Mouse (Mus musculus) forelimb bud, embryonic 11.5 days (tissue): Measurements from ENCODE around the gene Iqcf5.
A peak's percentile ranks its signal among the peaks of the same experiment; 100 is the strongest.

ENCODE experiments used
- DNase-seq: peaks from one replicate; pipeline ENCODE4 v3.0.0-alpha.2; 2012; ENCODE audit warnings: low read depth, low spot score

The Iqcf5 gene

DNA sequence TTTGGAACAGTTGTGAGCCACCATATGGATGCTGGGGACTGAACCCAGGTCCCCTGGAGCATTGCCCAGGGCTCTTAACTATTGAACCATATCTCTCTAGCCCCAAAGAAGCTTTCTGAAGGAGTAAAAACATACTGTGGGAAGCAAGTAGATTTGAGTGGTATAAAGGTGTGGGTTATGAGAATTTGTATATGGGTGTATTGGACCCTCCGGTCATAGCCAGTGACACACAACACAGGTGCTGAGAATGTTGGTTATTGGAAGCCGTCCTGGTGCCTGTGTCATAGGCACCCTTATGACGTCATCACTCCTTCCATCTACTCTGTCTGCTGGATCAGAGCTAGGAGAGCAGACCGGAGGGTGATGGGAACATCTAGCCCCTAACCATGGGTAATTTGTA, at the start of gene Iqcf5:
TSS of gene Iqcf5 (plus strand) at position 301 of the 400 bp plus-strand sequence.
- no peak for DNase-seq

- peak; percentile 69 for DNase-seq
These were observed 49.4 kb upstream of the Iqcf5 start for GRCm38 (mm10) chr9:106464751-106465541.

- DNase-seq, result no peak
These were observed 48.7 kb upstream of the Iqcf5 start, which contains the start of gene Gpr62 for GRCm38 (mm10) chr9:106465571-106466200. TSS of gene Gpr62 (minus strand) at chr9:106465938.

DNA sequence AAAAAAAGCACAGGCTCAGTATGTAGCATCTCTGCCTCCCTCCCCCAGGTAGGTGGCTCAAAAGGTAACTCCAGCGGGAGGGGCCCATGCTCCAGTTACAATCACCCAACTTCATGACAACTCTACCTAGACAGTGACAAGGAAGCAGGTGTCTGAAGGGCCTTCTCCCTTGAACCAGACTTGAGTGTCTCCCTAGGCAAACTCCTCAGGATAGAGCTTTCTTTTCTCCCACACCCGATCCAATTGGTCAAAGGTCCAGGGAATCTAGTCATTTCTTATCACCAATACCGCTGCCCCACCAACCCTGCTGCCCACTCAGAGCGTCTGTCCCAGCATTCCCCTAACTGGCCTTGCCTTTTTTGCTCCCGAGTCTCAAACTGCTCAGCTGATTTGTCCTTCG, 47.7 kb upstream of the Iqcf5 start:
- DNase-seq, result no peak

- no peak for DNase-seq
These were observed 46.6 kb upstream of the Iqcf5 start for GRCm38 (mm10) chr9:106467746-106468145.

GRCm38 (mm10) chr9:106469317-106469716, 45.1 kb upstream of the Iqcf5 start:
- DNase-seq, result no peak

DNA sequence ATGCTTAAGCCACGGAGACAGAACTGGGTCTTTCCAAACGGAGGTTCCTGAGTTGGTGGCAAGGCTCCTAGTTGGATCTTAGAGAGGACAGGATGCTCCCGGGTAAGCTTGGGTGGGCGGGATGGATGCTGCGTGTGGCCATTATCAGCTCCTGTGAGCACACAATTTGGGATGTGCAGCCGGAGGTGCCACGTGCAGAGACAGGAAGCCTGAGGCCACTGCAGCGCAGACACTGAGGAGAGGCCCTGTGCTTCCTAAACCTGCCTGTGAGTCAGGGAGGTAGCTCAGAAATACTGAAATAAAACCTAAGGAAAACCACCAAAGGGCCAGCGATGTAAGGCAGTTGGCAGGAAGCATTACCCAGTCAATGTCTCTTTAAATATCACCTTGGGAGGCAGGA, 44.6 kb upstream of the Iqcf5 start:
- DNase-seq, result no peak

DNA sequence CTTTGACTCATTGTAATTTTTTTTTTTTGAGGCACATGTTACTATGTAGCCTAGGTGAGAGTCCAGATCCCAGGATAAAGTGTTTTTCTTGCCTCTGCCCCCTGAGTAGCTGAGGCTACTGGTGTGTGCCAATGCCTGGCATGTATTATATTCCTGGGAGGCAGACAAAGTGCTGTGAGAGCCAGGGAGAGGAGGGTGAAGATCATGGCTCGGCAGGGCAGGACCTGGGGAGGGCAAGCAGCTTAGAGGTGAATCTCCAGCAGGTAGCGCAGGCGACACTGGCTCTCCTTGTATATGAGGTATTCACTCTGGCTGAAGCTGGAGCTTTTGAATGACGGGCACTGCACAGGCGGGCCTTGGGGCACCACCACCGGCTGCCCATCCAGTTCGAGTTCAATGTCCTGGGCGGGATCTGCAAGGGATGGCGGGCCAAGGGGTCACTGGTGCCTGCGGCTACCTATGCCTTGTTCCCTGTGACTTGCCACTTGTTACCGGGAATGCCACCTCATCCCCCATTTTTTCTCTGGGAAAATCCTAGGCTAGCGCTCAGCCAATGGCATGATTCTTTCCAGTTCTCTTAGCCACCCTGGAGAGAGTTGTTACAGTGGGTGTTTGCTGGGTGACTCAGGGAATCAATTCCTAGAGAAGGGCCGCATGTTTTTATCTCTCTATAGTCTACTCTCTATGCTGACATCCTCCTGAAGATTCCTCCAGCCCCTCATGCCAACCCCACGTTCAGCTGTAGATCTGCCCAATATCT, 43.2 kb upstream of the Iqcf5 start:
- DNase-seq, result no peak

DNA sequence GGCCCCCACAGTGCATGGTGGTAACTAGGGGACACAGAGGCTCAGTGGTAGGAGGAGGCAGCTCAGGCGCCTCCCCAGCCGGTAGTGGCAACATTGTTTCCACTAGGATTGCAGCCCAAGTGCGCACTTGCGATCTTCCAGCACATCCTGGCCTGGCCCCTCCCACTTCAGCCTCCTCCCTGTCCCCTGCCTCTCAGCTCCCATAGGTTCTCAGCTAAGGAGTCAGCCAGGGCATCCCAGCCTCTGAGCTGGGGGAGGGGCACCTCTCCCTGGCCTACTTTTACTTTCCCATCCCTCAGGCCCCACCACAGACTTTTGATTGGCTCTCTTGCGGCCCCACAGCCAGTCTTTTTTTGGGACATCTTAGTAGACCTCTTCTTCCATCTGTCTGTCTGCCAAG, 42.5 kb upstream of the Iqcf5 start:
- DNase-seq, result no peak

DNA sequence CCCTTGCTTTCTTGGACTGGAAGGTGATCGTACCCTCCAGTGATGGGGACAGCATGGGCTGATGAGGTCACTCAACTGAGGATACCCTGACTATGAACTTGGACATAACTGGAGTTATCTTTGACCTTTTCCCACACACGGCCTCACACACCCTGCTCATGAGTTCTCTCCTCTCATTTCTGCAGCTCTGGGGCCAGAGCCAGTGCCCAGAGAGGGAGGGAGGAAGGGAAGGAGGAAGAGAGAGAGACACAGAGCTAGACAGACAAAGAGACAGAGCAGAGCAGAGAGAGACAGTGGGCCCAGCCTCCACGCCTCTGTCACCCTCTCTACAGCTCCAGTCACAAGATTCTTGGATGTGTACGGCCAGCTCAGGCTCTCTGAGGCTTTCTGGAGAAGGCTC, 42.1 kb upstream of the Iqcf5 start:
- no peak for DNase-seq

GRCm38 (mm10) chr9:106473081-106473752, 41.2 kb upstream of the Iqcf5 start:
- no peak for DNase-seq

DNA sequence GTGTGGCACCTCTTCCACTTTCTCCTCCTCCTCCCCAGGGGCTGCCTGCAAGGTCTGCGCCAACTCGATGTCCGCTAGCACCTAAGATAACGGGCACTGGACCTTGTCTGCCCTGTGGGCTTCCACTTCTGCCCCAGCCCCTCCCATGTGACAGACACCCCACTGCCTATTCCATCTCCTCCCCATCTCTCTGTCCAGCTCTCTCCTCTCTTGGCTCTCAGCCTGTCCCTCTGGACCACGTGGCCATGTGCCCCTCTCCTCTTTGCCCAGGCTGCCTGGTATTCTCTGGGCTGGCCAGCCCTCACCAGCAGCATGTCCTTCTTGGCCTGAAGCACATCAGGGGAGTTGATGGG, 40.6 kb upstream of the Iqcf5 start:
- no peak for DNase-seq

DNA sequence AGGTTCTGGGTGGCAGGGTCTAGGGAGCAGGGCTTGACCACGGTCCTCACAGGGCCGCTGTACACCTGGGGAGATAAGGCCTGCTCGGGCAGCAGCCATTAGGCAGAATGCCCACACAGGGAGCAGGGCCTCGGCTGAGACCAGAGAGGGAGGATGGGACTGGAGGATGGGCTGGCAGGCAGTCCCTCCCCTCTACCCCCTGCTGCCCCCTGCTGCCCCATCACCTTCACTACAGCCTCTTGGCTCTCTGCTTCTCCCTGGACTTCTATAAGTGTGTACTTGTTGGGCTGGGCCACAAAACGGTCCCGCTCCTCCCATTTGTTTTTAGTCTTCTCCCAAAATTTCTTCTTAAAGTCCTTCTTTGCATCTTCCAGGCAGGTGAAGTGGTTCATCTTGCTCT, 39.9 kb upstream of the Iqcf5 start:
- DNase-seq, result peak; percentile 78

- DNase-seq, result no peak
These were observed 39.3 kb upstream of the Iqcf5 start for GRCm38 (mm10) chr9:106475046-106475445.

GRCm38 (mm10) chr9:106475663-106476001, 38.7 kb upstream of the Iqcf5 start, which contains the start of gene Rrp9:
TSS of gene Rrp9 (plus strand) at chr9:106475963.
- no peak for DNase-seq

GRCm38 (mm10) chr9:106476002-106476923, 38.1 kb upstream of the Iqcf5 start:
- DNase-seq, result no peak

GRCm38 (mm10) chr9:106476924-106477484, 37.4 kb upstream of the Iqcf5 start, which contains the start of gene Parp3:
TSS of gene Parp3 (minus strand) at chr9:106476949.
- DNase-seq, result peak; percentile 99

- no peak for DNase-seq
These were observed 36.7 kb upstream of the Iqcf5 start for GRCm38 (mm10) chr9:106477649-106478048.

GRCm38 (mm10) chr9:106478101-106478500, 36.3 kb upstream of the Iqcf5 start:
- DNase-seq, result no peak

DNA sequence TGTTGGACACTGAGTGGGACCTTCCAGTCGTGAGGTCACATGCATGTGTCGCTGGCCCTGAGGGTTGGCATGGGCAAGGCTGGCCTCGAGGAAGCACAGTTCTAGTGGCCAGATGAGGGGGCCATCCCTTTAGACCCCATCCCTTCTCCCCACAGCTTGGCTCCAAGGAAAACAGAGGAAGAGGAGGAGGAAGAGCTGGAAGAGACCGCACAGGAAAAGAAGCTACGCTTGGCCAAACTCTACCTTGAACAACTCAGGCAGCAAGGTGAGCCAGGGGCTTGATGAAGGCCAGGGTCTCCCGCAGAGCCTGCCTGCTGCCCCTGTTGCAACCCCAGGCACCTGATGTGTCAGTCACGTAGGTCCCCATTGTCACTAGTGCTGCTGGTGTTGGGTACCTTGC, 33.8 kb upstream of the Iqcf5 start:
- no peak for DNase-seq

GRCm38 (mm10) chr9:106481075-106481474, 33.3 kb upstream of the Iqcf5 start:
- DNase-seq, result no peak
